Mouse (Mus musculus): ENCODE measurements around the gene Fam185a.

DNA sequence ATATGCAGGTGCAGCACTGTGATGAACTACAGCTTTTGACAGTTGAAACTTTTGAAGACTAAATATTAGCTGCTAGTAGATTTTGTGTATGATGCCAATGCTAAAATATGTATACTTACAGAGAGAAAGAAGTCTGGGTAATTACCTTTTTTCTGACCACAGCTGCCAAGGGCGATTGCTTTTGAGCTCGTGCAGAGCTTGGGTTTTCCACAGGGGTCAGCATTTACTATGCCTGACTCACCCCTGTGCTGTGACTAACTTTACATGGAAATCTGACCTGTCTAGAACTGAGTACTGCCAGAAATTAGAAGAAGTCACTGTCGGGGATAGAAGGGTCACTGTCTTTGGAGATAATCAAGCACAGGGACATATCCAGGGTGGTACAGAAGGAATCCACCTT is 67.5 kb downstream of the Fam185a start:
- TF ChIP-seq CTCF (conservative IDR thresholded peaks at IDR 0.05; ENCODE audit: insufficient read depth, insufficient read length, low read depth, low read length), result no peak
- TF ChIP-seq POLR2A (IDR thresholded peaks at IDR 0.05; ENCODE audit: low read depth, low read length), result no peak
